Mouse (Mus musculus): ENCODE results near the gene Zfp36l1.

Gene Zfp36l1

DNA sequence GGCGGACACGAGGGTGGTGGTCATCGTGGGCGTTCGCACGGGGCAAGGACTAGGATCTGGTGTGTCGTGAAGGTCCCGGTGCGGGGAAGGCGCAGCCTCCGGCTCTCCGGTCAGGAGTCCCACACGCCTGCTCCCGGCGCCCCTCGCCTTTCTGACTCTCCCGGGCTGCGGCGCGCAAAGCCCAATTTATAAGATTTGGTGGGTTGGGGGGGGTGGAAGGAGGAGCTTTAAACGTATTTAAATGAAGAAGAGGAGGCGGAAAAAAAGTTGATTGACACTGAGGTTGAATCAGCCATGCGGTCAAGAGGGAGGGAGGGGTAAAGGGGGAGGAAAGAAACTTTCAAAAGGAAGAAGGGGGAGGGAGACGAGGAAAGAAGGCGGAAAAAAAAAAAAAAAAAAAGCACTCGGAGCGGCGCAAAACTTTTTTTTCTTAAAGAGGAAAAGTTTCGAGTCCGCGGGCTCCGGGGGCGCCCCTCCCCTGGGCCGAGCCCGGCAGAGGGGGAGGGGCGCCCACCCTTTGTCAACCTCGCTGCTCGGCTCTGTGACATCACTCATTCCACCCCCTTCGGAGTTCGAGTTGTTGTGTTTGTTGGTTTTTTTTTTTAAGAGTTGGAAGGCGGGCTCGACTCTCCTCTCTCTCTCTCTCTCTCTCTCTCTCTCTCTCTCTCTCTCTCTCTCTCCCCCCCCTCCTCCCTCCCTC lies at the start of gene Zfp36l1:
Gene Zfp36l1, minus strand, starts transcription at position 162 of the 700 bp plus-strand sequence.
- peak; percentile 94 for DNase-seq

DNA sequence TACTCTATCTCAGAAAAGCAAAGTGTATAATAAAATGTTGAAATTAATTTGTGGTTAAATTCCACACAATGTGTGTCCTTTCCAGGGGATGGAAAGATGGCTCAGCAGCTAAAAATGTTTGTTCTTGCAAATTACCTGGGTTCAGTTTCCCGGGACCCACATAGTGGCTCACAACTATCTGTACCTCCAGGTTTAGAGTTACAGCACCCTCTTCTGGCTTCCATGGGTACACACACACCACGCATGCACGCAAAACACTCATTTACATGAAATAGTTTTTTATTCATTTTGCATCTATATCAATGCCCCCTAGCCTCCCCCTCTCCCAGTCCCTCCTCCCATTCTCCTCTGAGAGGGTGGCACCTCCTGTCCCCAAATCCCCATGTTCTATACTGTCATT lies 49.6 kb upstream of the Zfp36l1 start:
- no peak for DNase-seq

DNA sequence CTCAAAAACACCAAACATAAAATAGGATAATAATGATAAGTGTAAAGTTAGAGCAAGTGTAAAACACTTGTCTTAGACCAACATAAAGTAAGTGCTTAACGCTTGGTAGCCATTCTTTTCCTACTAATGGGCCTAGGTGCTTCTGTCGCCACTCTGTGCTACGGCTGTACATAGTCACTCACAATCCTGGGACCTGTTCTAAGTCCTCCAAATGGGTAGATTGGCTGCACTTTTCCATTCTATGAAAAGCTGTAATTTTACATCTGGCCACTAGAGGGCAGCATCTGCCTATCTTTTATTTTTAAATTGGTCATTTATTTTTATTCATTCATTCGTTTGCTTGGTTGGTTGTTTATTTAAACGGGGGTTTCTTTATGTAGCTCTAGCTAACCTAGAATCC lies 44.9 kb upstream of the Zfp36l1 start:
- DNase-seq = no peak

DNA sequence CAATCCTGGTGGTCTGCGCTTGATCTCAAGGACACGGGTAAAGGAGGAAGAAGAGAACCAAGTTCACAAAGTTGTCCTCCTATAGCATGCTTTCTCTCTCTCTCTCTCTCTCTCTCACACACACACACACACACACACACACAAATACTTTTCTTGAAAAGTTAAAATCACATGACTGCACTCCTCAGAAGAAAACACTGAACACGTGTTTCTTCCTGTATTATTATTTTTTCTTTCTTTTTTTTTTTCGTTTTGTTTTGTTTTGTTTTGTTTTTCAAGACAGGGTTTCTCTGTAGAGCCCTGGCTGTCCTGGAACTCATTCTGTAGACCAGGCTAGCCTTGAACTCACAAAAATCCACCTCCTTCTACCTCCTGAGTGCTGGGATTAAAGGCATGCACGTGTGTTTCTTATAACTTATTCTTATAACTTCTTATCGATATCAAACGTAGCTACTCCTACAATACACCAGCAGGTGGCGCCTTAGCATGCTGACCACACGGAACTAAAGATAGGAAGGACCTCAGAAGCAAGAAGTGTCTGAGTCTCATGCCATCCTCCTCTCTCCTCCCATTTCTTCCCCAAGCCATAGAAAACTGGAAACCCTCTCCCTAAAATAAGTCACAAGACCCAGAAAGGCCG lies 41.0 kb upstream of the Zfp36l1 start:
- DNase-seq = no peak

DNA sequence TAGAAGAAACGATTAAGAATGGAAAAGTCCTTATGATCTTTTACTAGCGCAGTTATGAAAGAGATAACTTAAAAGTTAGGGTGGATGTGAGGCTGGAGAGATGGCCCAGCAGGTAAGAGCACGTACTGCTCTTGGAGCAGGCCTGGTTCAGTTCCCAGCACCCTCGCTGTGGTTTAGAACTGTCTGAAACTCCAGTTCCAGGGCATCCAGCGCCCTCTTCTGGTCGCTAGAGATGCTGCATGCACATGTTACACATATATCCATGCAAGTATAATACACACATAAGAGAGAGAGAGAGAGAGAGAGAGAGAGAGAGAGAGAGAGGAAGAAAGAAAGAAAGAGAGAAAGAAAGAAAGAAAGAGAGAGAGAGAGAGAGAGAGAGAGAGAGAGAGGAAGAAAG lies 40.3 kb upstream of the Zfp36l1 start:
- no peak for DNase-seq

DNA sequence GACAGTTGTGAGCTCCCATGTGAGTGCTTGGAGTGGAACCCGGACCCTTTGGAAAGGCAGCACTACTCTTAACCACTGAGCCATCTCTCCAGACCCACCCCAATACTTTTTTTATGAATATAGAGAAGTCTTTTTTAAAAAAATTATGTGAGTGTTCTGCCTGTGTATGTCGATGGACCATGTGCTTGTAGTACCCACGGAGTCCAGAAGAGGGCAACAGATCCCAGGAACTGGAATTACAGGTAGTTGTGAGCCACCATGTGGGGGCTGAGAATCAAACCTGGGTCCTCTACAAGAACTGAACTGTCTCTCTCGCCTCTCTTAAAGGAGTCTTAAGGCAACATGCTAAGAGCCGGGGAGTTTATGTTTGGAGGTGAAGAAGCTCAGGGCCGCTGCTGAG lies 39.0 kb upstream of the Zfp36l1 start:
- DNase-seq = no peak

DNA sequence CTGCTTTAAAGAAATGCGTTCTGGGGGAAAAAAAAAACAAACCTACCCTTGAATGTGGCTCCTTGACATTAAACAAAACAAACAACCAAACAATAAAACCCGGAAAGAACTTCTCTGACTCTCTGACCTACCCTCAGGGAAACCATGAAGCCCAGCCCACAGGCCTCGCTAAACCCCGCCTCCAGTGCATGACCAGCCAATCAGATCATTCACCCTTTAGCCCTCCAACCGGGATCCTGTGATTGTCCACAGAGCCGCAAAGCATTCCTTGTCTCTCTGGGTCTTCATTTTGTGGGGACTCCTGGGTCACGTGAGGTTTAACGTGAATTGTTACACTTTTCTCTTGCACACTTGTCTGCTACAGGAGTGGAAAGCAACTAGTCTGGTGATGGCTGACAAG lies 37.8 kb upstream of the Zfp36l1 start:
- DNase-seq = peak; percentile 45

DNA sequence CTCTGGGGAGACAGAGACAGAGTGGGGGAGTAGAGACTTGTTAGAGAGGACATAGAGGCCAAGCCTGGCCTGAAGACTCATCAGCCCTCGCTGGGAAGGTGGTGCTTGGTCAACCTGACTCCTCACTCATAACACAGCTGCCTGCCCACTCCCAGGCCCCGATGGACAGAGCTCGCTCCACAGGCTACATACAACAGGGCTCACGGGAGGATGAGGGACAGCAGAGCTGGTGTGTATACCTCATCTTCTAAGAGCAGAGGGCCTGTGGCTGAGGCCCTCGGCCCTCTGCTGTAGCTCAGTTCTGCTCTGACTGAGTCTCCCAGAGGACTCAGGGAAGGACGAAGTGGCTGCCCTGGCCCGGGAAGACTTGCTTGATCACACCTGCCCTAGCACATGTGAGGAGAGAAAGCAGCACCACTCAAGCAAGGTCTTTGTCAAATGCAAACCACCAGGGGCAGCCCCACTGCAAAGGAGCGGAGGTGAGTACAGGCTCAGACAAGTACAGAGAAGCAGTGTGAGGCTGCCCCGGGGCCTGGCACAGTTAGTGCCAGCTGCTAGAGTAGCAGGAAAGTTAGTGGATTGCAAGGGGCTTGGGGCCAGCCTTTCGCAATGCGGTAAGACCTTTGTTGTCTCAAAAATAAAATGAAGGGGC lies 34.9 kb upstream of the Zfp36l1 start:
- DNase-seq = no peak

DNA sequence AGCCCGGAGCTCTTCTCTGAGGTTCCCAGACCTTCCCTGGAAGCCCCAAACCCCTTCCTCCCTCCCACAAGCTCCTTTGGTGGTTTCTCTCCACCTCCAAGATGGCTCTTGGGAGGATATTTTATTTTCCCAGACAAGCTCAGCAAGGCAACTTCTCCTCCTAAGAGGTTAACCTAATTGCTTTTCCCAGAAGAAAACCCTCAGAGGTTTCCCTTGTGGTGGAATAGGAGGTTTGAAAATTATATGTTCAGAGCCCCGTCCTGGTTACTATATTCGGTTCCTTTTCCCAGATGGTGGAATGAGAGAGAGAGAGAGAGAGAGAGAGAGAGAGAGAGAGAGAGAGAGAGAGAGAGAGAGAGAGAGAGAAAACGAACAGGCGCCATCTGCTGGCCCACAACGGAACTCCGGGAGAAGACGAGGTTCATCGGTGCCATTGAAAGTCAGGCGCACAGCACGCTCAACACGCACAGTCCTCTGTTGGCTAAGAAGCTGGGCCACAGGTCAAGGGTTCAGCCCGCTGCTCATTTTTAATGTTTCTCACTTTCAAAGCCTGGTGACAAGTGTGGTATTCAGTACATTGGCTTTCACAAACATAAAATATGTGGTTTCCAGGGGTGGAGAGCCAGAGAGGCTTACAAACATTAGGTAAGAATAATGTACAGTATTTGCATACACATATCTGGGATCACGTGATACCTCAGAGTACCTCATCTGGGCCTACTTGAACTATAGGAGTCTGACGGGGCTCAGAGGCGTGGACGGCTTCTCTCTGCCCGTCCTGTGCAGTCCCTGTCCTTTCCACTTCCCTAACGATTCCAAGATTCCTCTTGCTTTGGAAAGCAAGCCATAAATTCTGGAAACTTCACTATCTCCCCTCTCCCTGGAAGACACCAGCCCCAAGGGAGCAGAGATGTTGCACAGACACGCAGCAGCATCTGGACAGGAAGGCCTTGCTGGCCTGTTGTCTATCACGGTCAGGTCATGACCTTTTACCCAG lies 33.7 kb upstream of the Zfp36l1 start:
- peak; percentile 67 for DNase-seq

DNA sequence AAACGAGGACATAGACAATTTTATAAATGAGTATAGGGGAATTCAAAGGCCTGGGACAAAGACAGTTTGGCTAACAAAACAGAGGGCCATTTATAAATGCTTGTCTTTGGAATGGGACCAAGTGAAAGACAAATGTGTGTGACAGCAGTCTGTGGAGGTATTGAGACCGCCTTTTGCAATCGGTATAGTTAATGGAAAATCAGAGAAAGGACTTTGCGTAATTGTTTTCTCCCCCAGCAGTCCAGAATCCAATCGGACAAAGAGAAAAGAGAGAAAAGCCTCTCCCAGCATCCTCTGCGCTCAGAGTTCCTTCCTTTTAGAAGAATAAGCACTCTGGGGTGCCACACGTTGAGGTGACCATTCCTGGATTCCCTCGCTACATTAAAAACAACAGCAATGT lies 32.6 kb upstream of the Zfp36l1 start:
- no peak for DNase-seq

DNA sequence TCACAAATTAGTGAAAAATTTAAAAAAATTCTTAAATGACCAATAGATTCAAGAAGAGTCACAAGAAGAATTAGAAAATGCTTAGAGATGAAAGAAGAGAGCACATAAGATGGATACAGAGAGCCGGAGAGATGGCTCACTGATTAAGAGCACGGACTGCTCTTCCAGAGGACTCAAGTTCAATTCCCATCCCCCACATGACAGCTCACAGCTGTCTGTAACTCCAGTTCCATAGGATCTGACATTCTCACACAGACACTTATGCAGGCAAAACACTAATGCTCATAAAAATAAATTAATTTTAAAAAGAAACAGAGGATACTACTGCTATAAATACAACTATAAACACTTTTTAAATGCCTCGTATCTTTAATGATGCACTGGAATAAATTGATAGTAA lies 32.0 kb upstream of the Zfp36l1 start:
- no peak for DNase-seq

DNA sequence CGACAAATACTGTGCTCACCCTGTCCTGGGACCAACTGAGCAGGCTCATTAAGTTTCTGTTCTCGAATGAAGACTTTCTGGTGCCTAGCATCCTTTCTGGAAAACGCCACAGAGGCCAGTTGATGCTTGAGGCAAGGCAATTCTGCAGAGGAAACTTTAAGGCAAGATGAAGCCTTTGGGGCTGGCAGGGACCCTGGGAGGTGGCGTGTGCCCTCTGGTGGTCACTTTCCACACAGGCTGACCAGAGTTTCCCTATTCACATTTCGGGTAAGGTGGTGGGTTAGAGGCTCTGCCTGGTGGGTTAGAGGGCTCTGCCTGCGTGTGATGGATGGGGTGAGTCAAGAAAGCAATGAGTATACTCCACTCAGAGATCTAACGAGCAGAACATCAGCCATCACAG lies 28.7 kb upstream of the Zfp36l1 start:
- DNase-seq = no peak

DNA sequence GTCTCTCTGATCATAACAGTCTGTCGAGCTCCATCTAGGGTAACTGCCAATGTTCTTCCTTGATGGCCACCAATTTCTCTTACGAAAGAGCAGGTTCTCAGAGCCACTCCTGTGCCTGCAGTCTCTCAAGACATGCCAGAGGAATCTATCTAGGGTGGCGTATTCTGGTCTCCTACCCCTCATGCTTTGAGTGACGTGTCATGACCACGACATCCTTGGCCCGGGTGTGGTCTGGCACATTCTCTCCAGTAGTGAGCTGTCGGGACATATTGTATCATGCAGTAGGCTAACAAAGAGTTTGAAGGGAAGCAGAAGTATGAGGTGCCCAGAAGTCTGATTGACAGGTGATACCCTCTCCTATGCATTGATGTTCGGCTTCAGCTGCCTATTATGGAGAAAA lies 28.2 kb upstream of the Zfp36l1 start:
- no peak for DNase-seq

DNA sequence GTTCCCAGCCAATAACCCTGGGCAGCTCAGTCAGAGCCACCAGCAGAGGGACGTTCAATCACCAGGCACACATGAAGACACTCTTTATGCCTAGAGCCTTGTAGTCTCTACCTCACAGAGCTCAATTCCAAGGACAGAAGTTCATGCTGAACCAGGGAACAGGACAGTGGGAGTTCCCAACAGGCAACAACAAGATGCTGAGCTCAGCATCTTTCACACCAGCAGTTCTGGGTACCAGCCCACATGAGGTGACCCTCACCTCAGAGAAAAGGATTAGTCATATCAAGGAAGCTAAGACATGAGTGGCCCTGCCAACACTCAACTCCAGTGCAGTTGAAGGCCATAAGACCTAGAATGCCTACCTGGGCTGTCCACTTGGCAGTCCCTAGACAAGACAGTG lies 24.9 kb upstream of the Zfp36l1 start:
- no peak for DNase-seq

DNA sequence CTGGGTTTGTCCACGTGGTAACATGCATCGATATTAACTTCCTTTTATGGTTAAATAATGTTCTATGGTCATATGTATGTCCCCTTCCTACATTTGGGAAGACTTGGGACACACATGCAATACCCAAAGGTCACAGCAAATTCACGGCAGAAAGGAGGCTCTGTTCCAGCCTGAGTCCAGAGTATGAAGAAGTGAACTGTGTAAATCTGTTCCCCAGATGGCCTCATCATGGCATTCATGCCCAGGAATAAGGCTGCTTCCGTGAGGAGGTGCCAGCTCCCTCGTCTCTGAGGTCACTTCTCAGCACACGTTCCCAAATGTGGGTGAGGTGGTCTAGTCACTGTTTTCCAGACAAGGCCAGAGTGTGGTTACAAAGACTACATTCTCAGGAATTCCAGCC lies 24.4 kb upstream of the Zfp36l1 start:
- DNase-seq = no peak

DNA sequence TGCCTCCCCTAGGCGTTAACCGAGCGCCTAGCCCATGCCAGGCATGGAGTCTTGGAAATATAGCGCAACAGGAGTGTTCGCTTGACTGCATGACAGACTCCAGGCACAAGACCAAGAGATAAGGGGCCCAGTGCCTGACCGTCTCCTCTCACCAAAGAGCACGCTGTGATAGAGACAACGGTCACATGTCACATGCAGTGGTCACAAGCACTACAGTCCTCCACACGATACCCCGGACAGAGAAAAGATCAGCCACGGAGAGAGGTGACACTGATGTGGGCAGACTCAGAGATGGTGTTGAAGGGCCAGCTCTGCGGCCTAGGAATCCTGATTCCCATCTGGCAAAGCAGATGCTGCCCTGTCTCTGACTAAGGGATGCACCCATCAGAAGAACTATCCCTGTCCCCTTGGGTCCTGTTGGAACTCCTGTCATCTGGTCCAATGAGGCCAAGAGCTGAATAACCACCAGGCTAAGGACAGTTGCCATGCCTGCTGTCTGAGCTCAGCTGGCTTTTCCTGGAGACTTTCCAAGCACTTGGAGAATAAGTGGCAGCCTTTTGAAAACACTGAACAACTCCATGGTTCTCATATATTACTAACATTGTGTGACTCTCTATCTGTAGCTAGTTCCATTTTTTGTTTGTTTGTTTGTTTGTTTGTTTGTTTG lies 23.6 kb upstream of the Zfp36l1 start:
- no peak for DNase-seq

DNA sequence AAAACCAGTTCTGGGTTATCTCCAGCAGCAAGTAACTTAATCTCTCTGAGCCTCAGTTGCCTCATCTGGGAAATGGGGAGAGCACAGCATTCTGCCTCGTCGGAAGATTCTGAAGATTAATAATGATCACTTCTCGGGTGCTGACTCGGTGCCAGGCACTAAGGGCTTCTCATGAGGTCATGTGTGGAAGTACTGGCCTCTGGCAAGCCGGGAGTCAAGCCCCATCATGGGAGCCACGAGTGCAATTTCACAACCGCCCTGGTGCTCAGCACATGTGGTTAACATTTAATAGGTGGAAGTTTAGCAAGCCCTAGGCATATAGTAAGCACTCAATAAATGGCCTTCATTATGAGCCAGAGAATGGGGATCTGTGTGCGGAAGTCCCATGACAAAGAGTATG lies 22.4 kb upstream of the Zfp36l1 start:
- peak; percentile 45 for DNase-seq

DNA sequence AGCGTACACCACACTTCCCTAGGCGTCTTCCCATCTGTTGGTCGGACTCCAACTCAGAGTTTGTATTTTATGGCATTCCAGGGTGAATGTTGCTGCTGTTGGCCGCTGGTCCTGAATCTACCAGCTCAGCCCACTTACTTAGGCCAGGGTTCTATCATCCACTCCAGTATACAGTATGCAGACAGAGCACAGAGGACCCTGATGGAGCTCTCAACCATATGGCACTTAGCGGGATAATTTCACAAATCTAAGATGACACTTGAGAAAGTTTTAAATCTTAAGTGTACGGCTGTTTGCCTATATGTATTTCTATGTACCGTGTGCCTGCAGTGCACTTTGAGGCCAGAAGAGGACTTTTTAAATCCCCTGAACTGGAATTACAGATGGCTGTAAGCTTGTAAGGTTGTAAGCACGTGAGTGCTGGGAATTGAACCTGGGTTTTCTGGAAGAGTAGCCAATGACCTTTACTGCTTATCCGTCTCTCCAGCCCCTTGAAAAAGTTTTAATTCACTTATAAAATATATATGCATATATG lies 20.3 kb upstream of the Zfp36l1 start:
- no peak for DNase-seq

DNA sequence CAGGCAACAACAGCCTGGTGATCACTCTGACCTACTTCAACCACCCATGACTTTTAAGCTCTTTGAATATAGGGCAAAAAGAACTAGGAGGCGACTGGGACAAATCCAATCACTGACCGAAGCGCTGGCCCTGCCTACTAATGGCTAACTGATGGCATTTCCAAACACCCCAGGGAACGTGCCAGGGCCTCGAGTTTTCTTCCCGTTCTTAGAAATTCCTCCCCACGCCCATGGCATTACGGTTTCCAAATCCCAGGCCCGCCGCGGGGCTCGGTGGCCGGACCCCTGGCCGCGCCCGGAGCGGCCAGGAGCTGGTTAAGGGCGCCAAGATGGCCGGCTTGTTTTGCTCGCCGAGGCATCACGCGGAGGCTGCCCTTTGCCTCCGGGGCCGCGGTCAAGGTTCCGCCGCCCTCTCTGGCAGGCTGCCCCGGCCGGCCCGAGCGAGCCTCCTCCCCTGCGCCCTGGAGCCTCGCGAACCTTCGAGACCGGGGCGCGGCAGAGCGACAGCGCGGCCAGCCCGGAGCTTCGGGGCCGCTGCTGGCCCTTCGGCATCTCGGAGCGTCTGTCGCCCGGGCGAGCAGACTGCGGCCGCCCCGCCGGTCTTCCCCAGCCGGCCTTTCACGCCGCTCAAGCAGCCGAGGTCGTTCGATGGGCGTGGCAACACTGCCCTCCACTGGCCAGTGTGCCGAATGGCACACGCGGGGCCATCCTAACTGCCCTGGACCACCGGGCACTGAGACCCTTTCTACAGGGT lies 19.6 kb upstream of the Zfp36l1 start:
- peak; percentile 93 for DNase-seq

DNA sequence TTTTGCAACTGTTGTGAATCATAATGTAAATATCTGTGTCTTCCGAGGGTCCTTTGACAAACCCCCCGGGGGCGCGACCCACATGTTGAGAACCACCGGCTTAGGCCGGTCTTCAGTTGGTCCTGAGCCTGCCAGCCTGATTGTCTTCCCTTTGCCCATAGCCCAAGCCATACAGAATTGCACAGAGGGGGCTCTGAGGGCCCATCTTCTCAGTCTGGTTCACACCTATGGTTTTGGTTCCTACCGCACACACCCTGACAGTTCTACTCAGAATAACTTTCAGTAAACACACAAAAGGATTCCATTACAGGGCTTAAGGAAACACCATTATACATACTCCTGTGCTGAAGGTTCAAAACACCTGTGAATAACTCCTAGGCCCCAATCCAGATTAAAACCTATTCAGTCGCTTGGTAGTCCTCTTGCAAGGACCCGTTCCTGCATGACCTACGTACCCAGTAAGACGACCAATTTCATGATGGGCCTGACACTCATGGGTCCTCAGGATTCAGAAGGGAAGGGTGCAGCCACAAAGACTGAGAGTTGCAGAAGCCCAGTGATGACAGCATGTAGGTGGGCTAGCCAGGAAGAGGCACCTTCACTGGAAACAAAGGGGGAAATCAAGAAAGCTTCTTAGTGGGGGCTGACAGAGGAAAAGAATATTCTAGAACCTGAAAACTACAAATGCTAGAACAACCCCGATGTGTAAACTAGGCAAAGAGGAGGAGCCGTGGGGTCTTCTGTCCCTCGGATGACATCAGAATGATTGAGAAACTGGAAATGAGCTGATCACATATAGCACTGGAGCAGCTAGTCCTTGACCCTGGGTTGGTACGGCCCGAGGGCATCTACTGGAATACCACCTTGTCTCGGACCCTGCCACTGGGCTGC lies 18.8 kb upstream of the Zfp36l1 start:
- no peak for DNase-seq
